In genomic region chr10:39170706-39171105, GRCm38 (mm10) we compare ENCODE assay signal across 8 mouse cellular contexts. TPM values are rescaled to one million over a fixed set of nuclear protein-coding genes. Genes with fewer than 3 reads are reported as not detected.
DNase-seq lines count a peak whose midpoint lies in the region; ATAC-seq and TF ChIP-seq lines count a peak whose summit lies in the region.

No protein-coding gene starts in this region.

- 0 out of 2 replicates have a peak overlapping the region, but pooled peaks have one; percentile 22 for H3K27ac ChIP-seq in kidney, embryonic 15.5 days
- no peak overlapping the region for H3K27ac ChIP-seq in embryonic facial prominence, embryonic 14.5 days (replicated peaks; ENCODE audit: low read depth, low read length)
- H3K27ac ChIP-seq in kidney, postnatal 0 days, result no peak overlapping the region
- no peak overlapping the region for H3K27ac ChIP-seq in neural tube, embryonic 12.5 days

- H3K4me1 ChIP-seq in kidney, embryonic 15.5 days, result peaks cover 46% of the 10 kb centered on the region
- H3K4me1 ChIP-seq in embryonic facial prominence, embryonic 14.5 days (ENCODE audit: control insufficient read depth, insufficient read depth, low read length), result peaks cover 27% of the 10 kb centered on the region
- H3K4me1 ChIP-seq in kidney, postnatal 0 days (replicated peaks; ENCODE audit: insufficient read depth, low read length), result peaks cover 2% of the 10 kb centered on the region; the same call in 1 of the 2 replicates
- H3K4me1 ChIP-seq in neural tube, embryonic 12.5 days, result peaks cover 26% of the 10 kb centered on the region

- ATAC-seq in kidney, embryonic 15.5 days (replicated peaks; ENCODE audit: low FRiP score), result no peak
- ATAC-seq in embryonic facial prominence, embryonic 14.5 days (ENCODE audit: low read depth), result 0 out of 2 replicates have a peak, but pooled peaks have one; percentile 1
- ATAC-seq in kidney, postnatal 0 days (replicated peaks; ENCODE audit: low FRiP score, low read depth), result peak; percentile 35
- 0 out of 2 replicates have a peak, but pooled peaks have one; percentile 7 for ATAC-seq in neural tube, embryonic 12.5 days (ENCODE audit: low FRiP score, low read depth)
- ATAC-seq in inflammation-experienced regulatory T-cells, adult 6 months, result no peak

- H3K4me2 ChIP-seq in kidney, embryonic 15.5 days, result peak overlapping the region; percentile 90
- peak overlapping the region; percentile 74 for H3K4me2 ChIP-seq in embryonic facial prominence, embryonic 14.5 days (ENCODE audit: low read depth, low read length)
- H3K4me2 ChIP-seq in kidney, postnatal 0 days (ENCODE audit: low read length), result peak overlapping the region; percentile 6; the same call in 1 of the 2 replicates
- peak overlapping the region; percentile 68 for H3K4me2 ChIP-seq in neural tube, embryonic 12.5 days (replicated peaks)

- H3K9me3 ChIP-seq in kidney, embryonic 15.5 days (replicated peaks), result no peaks in the 10 kb centered on the region
- H3K9me3 ChIP-seq in embryonic facial prominence, embryonic 14.5 days (ENCODE audit: control insufficient read depth, low read length), result no peaks in the 10 kb centered on the region
- no peaks in the 10 kb centered on the region for H3K9me3 ChIP-seq in kidney, postnatal 0 days (replicated peaks; ENCODE audit: low read length)
- H3K9me3 ChIP-seq in neural tube, embryonic 12.5 days, result no peaks in the 10 kb centered on the region

- H3K36me3 ChIP-seq in kidney, embryonic 15.5 days, result no peaks in the 10 kb centered on the region
- no peaks in the 10 kb centered on the region for H3K36me3 ChIP-seq in embryonic facial prominence, embryonic 14.5 days (ENCODE audit: control insufficient read depth, insufficient read depth, low read length)
- no peaks in the 10 kb centered on the region for H3K36me3 ChIP-seq in kidney, postnatal 0 days (ENCODE audit: insufficient read depth, low read length)
- no peaks in the 10 kb centered on the region for H3K36me3 ChIP-seq in neural tube, embryonic 12.5 days

- H3K9ac ChIP-seq in kidney, embryonic 15.5 days, result 0 out of 2 replicates have a peak overlapping the region, but pooled peaks have one; percentile 10
- no peak overlapping the region for H3K9ac ChIP-seq in embryonic facial prominence, embryonic 14.5 days (ENCODE audit: low read depth, low read length)
- H3K9ac ChIP-seq in kidney, postnatal 0 days (ENCODE audit: low read depth, low read length), result no peak overlapping the region
- no peak overlapping the region for H3K9ac ChIP-seq in neural tube, embryonic 12.5 days

- no peak for TF ChIP-seq CTCF in kidney, postnatal 0 days (IDR thresholded peaks at IDR 0.05; ENCODE audit: low read depth)

- no peak for DNase-seq in kidney, postnatal 36 days
- no peak for DNase-seq in embryonic facial prominence, embryonic 14.5 days (ENCODE audit: low spot score)
- no peak for DNase-seq in kidney, postnatal 0 days (ENCODE audit: low spot score)
- no peak for DNase-seq in right cerebral cortex, postnatal 36 days (ENCODE audit: low spot score in 2 of 2)
- no peak for DNase-seq in urinary bladder, adult 18-20 months (ENCODE audit: low spot score in 2 of 2)

- H3K4me3 ChIP-seq in kidney, embryonic 15.5 days (replicated peaks), result 0 out of 2 replicates have a peak overlapping the region, but pooled peaks have one; percentile 4
- no peak overlapping the region for H3K4me3 ChIP-seq in embryonic facial prominence, embryonic 14.5 days (ENCODE audit: low read depth, low read length)
- no peak overlapping the region for H3K4me3 ChIP-seq in kidney, postnatal 0 days (replicated peaks; ENCODE audit: low read depth, low read length)
- no peak overlapping the region for H3K4me3 ChIP-seq in neural tube, embryonic 12.5 days

- 10% methylated on average over 6 of the region's 6 CpGs for WGBS in kidney, embryonic 15.5 days
- 8% methylated on average over 6 of the region's 6 CpGs for WGBS in embryonic facial prominence, embryonic 14.5 days
- 14% methylated on average over 6 of the region's 6 CpGs for WGBS in kidney, postnatal 0 days
- 11% methylated on average over 6 of the region's 6 CpGs for WGBS in neural tube, embryonic 12.5 days

- H3K27me3 ChIP-seq in kidney, embryonic 15.5 days, result no peaks in the 10 kb centered on the region
- H3K27me3 ChIP-seq in embryonic facial prominence, embryonic 14.5 days (replicated peaks; ENCODE audit: control insufficient read depth, insufficient read depth, low read length), result no peaks in the 10 kb centered on the region
- no peaks in the 10 kb centered on the region for H3K27me3 ChIP-seq in kidney, postnatal 0 days (ENCODE audit: insufficient read depth, low read length)
- no peaks in the 10 kb centered on the region for H3K27me3 ChIP-seq in neural tube, embryonic 12.5 days (replicated peaks)

RNA-seq across cellular contexts. Expression of gene Ccn6, which starts 7.1 kb away (rescaled TPM):
- 0.36 and 0.40 TPM in 2 replicates for polyA plus RNA-seq in kidney, embryonic 15.5 days (2015; fragmentation: Nextera tagmentation; extraction: Ambion mirVana)
- 0.56 and 1.2 TPM in 2 replicates for polyA plus RNA-seq in embryonic facial prominence, embryonic 14.5 days (2014; fragmentation: Nextera tagmentation; extraction: Ambion mirVana)
- polyA plus RNA-seq in kidney, postnatal 0 days (2015; fragmentation: Nextera tagmentation; extraction: Ambion mirVana), result 0.16 and 0.20 TPM in 2 replicates
- 0.42 and 0.67 TPM in 2 replicates for polyA plus RNA-seq in neural tube, embryonic 12.5 days (2016; fragmentation: Nextera tagmentation; extraction: Ambion mirVana)
- polyA plus RNA-seq in inflammation-experienced regulatory T-cells, adult 6 months (2017; shearing (Covaris generic)), result under 1 TPM in 1 of 3 experiments, not detected in 2; 0.34 TPM

RNA-seq across cellular contexts. Expression of gene Tube1, which starts 36.9 kb away (rescaled TPM):
- 15.6 and 16.2 TPM in 2 replicates for polyA plus RNA-seq in kidney, embryonic 15.5 days (2015; fragmentation: Nextera tagmentation; extraction: Ambion mirVana)
- 12.5 and 13.8 TPM in 2 replicates for polyA plus RNA-seq in embryonic facial prominence, embryonic 14.5 days (2014; fragmentation: Nextera tagmentation; extraction: Ambion mirVana)
- polyA plus RNA-seq in kidney, postnatal 0 days (2015; fragmentation: Nextera tagmentation; extraction: Ambion mirVana), result 6.1 and 8.3 TPM in 2 replicates
- polyA plus RNA-seq in neural tube, embryonic 12.5 days (2016; fragmentation: Nextera tagmentation; extraction: Ambion mirVana), result 14.5 and 17.1 TPM in 2 replicates
- 10 to 100 TPM in 1 of 3 experiments, 1 to 10 TPM in 2; 2.5 to 11.1 (median 3.4) TPM for polyA plus RNA-seq in inflammation-experienced regulatory T-cells, adult 6 months (2017; shearing (Covaris generic))

RNA-seq across cellular contexts. Expression of gene Fam229b, which starts 37.0 kb away (rescaled TPM):
- 13.9 and 14.4 TPM in 2 replicates for polyA plus RNA-seq in kidney, embryonic 15.5 days (2015; fragmentation: Nextera tagmentation; extraction: Ambion mirVana)
- 12.4 and 16.9 TPM in 2 replicates for polyA plus RNA-seq in embryonic facial prominence, embryonic 14.5 days (2014; fragmentation: Nextera tagmentation; extraction: Ambion mirVana)
- 16.2 and 20.8 TPM in 2 replicates for polyA plus RNA-seq in kidney, postnatal 0 days (2015; fragmentation: Nextera tagmentation; extraction: Ambion mirVana)
- 20.3 and 24.0 TPM in 2 replicates for polyA plus RNA-seq in neural tube, embryonic 12.5 days (2016; fragmentation: Nextera tagmentation; extraction: Ambion mirVana)
- polyA plus RNA-seq in inflammation-experienced regulatory T-cells, adult 6 months (2017; shearing (Covaris generic)), result 1 to 10 TPM; 1.6 to 2.3 (median 1.7) TPM

Comparison
In these comparisons a context has a peak if more than half of its experiments do, and no peak if none do; other contexts are left out.
1. ATAC-seq: peak in embryonic facial prominence, embryonic 14.5 days (single experiment), kidney, postnatal 0 days (single experiment) and neural tube, embryonic 12.5 days (single experiment); none in kidney, embryonic 15.5 days (single experiment) and inflammation-experienced regulatory T-cells, adult 6 months (single experiment).
2. H3K4me2 ChIP-seq: peak in every context shown above with its lines; median percentile 90 in kidney, embryonic 15.5 days; 74 in embryonic facial prominence, embryonic 14.5 days; 68 in neural tube, embryonic 12.5 days; 6 in kidney, postnatal 0 days.